Mouse (Mus musculus): ENCODE data around the gene Nlrp2. TPM values are rescaled to one million over a fixed set of nuclear protein-coding genes. Genes with fewer than 3 reads are reported as not detected.

Gene Nlrp2
- not detected in 2 replicates for polyA plus RNA-seq (2012; rRNA removed)

DNA sequence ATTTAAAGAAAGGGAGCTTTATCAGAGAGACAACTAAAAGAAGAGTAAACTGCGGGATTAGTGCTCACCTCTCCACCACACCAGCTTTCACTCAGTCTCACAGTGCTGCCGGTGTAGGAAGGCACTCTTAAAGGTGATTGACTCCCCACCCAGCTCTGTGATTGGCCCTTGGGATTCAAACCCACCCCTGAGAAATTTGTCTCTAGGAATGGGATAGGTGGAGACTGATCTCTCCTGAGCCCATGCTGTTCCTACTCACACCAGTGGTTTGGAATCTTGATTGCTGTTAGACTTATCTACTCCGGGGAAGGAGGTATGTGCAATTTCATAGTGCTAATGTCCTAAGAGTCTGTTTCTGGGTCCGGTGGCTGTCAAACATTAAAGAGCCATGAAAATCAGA lies at the start of gene Nlrp2:
TSS of gene Nlrp2 (minus strand) at position 101 of the 400 bp plus-strand sequence.
- TF ChIP-seq CTCF (IDR thresholded peaks at IDR 0.05; ENCODE audit: borderline replicate concordance, extremely low read depth, insufficient read depth, insufficient read length) (no peak), POLR2A (IDR thresholded peaks at IDR 0.05; ENCODE audit: borderline replicate concordance, extremely low read depth, insufficient read depth, insufficient read length, poor library complexity, severe bottlenecking) (no peak)
- no peak for DNase-seq (ENCODE audit: low read depth)

DNA sequence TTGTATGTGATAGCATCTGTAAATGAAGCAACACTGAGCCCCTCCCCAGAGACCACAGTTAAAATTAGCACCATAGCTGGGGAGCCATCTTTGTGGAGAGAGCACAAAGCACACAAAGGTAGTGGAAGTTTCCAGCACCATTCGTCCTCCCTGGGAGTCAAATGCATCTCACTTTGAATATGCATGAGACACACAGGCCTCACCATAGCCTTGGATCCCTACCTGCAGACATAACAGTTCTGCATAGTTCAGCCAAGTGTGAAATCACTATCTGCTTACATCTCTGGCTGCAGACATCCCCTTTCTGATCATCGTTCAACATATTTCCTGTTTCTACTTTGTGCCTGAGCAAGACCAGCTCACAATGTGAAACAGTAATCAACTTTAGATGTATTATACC lies 15.9 kb upstream of the Nlrp2 start:
- DNase-seq (ENCODE audit: low read depth): no peak
- no peak for TF ChIP-seq CTCF (IDR thresholded peaks at IDR 0.05; ENCODE audit: borderline replicate concordance, extremely low read depth, insufficient read depth, insufficient read length)
- no peak for TF ChIP-seq POLR2A (IDR thresholded peaks at IDR 0.05; ENCODE audit: borderline replicate concordance, extremely low read depth, insufficient read depth, insufficient read length, poor library complexity, severe bottlenecking)

GRCm38 (mm10) chr7:5363599-5363998 lies 12.8 kb upstream of the Nlrp2 start:
- TF ChIP-seq CTCF (IDR thresholded peaks at IDR 0.05; ENCODE audit: borderline replicate concordance, extremely low read depth, insufficient read depth, insufficient read length): no peak
- no peak for TF ChIP-seq POLR2A (IDR thresholded peaks at IDR 0.05; ENCODE audit: borderline replicate concordance, extremely low read depth, insufficient read depth, insufficient read length, poor library complexity, severe bottlenecking)
- DNase-seq (ENCODE audit: low read depth): no peak

GRCm38 (mm10) chr7:5350237-5350636 lies 598 bp downstream of the Nlrp2 start, which contains the start of gene Gm5065:
Gene Gm5065, plus strand, starts transcription at chr7:5350537.
- no peak for TF ChIP-seq POLR2A (IDR thresholded peaks at IDR 0.05; ENCODE audit: borderline replicate concordance, extremely low read depth, insufficient read depth, insufficient read length, poor library complexity, severe bottlenecking)
- TF ChIP-seq CTCF (IDR thresholded peaks at IDR 0.05; ENCODE audit: borderline replicate concordance, extremely low read depth, insufficient read depth, insufficient read length): no peak
- DNase-seq (ENCODE audit: low read depth): no peak

DNA sequence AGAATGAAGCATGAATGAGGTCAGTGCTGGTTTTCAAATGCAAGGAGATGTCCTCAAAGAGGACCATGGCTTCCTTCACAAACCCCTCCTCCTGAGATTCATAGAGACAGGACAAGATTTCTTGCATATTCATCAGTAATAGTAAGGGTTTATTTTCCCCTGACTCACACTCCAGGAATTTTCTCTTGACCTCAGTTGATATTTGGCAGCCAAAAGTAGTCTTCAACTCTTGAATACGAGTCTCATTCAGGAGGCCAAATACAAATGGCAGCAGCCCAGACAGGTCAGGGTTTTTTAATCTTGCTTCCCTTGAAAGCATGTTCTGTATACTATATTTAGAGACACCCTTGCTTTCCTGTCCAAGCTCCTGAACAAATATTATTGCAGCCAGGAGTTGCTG lies 23.3 kb downstream of the Nlrp2 start:
- TF ChIP-seq POLR2A (IDR thresholded peaks at IDR 0.05; ENCODE audit: borderline replicate concordance, extremely low read depth, insufficient read depth, insufficient read length, poor library complexity, severe bottlenecking) (no peak), CTCF (IDR thresholded peaks at IDR 0.05; ENCODE audit: borderline replicate concordance, extremely low read depth, insufficient read depth, insufficient read length) (no peak)
- DNase-seq (ENCODE audit: low read depth): no peak

DNA sequence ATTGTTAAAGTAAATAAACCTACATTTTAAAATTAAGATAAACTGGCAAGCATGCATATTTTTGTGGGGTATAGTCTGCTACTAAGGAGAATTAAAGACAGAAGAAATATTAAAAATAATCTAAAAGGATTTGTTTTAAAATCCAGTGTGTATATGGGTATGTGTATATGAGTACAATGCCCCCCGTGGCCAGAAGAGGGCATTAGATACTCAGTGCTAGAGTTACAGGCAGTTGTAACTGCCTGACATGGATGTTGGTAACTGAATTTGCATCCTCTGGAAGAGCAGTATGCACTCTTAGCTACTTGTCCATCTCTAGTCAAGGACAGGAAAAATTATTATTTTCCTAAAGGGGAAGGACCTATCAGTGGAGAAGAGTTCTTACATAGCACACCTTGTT lies 62.6 kb downstream of the Nlrp2 start:
- DNase-seq (ENCODE audit: low read depth): no peak
- TF ChIP-seq POLR2A (IDR thresholded peaks at IDR 0.05; ENCODE audit: borderline replicate concordance, extremely low read depth, insufficient read depth, insufficient read length, poor library complexity, severe bottlenecking): no peak
- no peak for TF ChIP-seq CTCF (IDR thresholded peaks at IDR 0.05; ENCODE audit: borderline replicate concordance, extremely low read depth, insufficient read depth, insufficient read length)

DNA sequence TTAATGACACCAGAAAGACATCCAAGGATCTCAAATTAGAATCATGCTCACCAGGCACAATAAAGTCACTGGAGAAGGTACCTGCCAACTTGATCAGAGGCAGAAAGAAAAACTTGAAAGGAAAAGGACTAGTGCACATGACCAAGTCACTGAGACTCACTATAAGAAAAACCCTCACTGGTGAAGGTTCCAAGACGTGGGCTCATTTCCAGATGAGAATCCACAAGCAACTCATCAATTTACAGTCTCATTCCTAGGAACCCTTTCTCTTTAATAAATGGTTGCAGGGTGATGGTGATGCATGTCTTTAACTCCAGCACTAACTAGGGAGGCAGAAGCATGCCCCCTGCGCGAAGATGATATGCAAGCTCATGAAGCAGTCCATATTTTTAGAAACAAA lies 87.8 kb downstream of the Nlrp2 start:
- no peak for TF ChIP-seq POLR2A (IDR thresholded peaks at IDR 0.05; ENCODE audit: borderline replicate concordance, extremely low read depth, insufficient read depth, insufficient read length, poor library complexity, severe bottlenecking)
- no peak for TF ChIP-seq CTCF (IDR thresholded peaks at IDR 0.05; ENCODE audit: borderline replicate concordance, extremely low read depth, insufficient read depth, insufficient read length)

More for the DNA sequence above, 87.8 kb downstream of the Nlrp2 start:
- no peak for DNase-seq (ENCODE audit: low read depth)

Other genes with a start within 250 kb of the Nlrp2 start
- gene Rfpl4, start 234.1 kb downstream of the Nlrp2 start, polyA plus RNA-seq (2012; rRNA removed): not detected in 2 replicates
- 0.14 and 0.37 TPM in 2 replicates for gene Rasl2-9, start 225.1 kb downstream of the Nlrp2 start, polyA plus RNA-seq (2012; rRNA removed)
- not detected in 2 replicates for gene Vmn1r55, start 201.4 kb downstream of the Nlrp2 start, polyA plus RNA-seq (2012; rRNA removed)
- gene Vmn1r56, start 154.3 kb downstream of the Nlrp2 start, polyA plus RNA-seq (2012; rRNA removed): not detected in 2 replicates
- not detected in 2 replicates for gene Vmn1r57, start 132.5 kb downstream of the Nlrp2 start, polyA plus RNA-seq (2012; rRNA removed)
- gene Gm5065, start 498 bp downstream of the Nlrp2 start, polyA plus RNA-seq (2012; rRNA removed): not detected in 2 replicates
- gene Vmn1r58, start 62.4 kb upstream of the Nlrp2 start, polyA plus RNA-seq (2012; rRNA removed): not detected in 2 replicates
- not detected in 2 replicates for gene Vmn1r59, start 105.7 kb upstream of the Nlrp2 start, polyA plus RNA-seq (2012; rRNA removed)
- gene Vmn2r28, start 142.9 kb upstream of the Nlrp2 start, polyA plus RNA-seq (2012; rRNA removed): not detected in 2 replicates
- gene Vmn1r60, start 196.3 kb upstream of the Nlrp2 start, polyA plus RNA-seq (2012; rRNA removed): not detected in 2 replicates